Mouse (Mus musculus): ENCODE measurements around the gene Hmga1. TPM values are rescaled to one million over a fixed set of nuclear protein-coding genes. Genes with fewer than 3 reads are reported as not detected.

Hmga1 gene
- polyA plus RNA-seq, 1 experiment: 159 TPM

DNA sequence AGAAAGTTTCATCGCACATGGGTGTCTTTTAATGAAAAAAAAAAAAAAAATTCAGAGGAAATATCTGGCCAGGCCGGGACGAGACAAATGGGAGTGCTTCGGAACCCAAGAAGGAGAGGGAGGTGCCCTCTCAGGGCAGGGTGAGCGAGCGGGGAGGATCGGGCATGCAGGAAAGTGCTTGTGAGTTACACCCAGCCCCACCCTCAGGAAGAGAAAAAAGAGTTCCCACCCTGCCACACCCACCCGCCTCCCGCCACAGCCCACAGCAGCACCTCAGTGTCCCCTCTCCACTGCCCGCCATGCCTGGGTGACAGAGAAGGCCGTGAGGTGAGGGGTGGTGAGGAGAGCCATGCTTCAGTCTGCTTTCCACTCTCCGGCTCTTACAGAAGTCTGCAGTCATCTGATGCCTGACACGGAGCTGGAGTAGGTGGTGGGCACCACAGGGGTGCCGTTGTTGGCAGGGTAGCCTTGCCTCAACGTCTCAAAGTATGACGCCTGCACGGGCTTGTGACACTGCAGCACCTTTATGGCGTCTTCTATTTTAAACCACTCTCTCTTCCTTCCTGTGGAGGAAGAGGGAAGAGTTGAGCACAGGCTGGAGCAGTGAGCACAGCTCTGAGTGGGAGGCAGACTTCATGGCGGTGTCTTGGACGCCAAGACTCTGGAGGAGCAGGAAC, 24.2 kb downstream of the Hmga1 start:
- H3K27ac ChIP-seq (ENCODE audit: insufficient read depth, low read depth, low read length): no peak overlapping the region
- peaks cover 8% of the 10 kb centered on the region; the same call in 1 of the 2 replicates for H3K4me1 ChIP-seq (ENCODE audit: control insufficient read depth, insufficient read depth, low read length)
- TF ChIP-seq CTCF (IDR thresholded peaks at IDR 0.05; ENCODE audit: low read depth, low read length): no peak
- H3K4me3 ChIP-seq (ENCODE audit: insufficient read depth, low read length): no peak overlapping the region

DNA sequence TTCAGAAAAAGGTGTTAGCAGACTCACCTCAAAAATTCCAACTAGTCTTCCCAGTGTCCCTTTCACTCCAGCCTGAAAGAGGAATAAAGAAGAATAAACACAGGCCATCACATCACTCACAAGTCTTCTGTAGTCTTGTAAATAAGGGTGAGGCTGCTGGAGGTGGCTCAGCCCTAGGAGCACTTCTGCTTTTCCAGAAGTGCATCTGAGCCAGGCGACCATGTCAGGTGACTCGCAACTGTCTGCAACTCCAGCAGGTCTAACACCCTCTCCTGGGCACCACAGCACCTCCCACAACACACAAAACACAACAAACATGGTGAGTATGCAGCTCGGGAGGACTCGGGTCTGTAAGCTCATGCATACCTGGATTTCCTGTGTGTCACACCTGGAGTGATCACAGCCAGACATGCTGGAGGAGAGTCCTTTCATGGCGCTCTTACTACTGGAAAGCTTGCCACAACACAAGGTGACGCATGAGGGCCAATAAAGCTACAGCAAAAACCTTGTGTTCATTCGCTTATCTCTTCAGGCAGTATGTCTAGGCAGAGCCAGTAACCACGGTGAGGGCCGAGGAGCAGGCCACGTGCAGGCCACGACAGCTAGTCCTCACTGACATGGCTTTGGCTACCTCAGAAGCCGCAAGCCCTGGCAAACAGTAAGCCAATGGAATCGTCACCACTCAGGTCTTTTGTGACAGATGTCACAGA, 27.0 kb downstream of the Hmga1 start:
- no peak overlapping the region for H3K4me3 ChIP-seq (ENCODE audit: insufficient read depth, low read length)
- H3K27ac ChIP-seq (ENCODE audit: insufficient read depth, low read depth, low read length): no peak overlapping the region
- no peak for TF ChIP-seq POLR2A (IDR thresholded peaks at IDR 0.05; ENCODE audit: borderline replicate concordance, low read depth, low read length)
- TF ChIP-seq CTCF (IDR thresholded peaks at IDR 0.05; ENCODE audit: low read depth, low read length): no peak
- peaks cover 11% of the 10 kb centered on the region for H3K4me1 ChIP-seq (ENCODE audit: control insufficient read depth, insufficient read depth, low read length)

DNA sequence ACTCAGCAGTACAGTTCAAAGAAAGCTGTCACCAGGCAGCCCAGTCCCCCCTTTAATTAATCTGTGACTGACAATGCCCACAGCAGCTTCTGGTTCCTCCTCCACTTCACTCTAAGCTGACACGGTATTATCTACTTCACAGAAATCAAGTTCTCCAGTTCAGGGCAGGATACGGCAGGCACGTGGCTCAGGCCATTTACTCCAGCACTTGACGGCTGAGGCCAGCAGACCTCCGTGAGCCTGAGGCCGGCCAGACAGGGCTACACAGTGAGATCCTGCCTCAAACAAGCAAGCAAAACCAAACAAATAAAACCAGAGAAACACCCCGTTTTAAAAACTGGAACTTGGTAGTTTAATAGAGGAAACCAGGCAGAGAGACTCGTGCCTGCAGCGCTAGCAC, 30.4 kb downstream of the Hmga1 start:
- peaks cover 16% of the 10 kb centered on the region for H3K4me1 ChIP-seq (ENCODE audit: control insufficient read depth, insufficient read depth, low read length)
- no peak overlapping the region for H3K4me3 ChIP-seq (ENCODE audit: insufficient read depth, low read length)
- no peak overlapping the region for H3K27ac ChIP-seq (ENCODE audit: insufficient read depth, low read depth, low read length)
- TF ChIP-seq CTCF (IDR thresholded peaks at IDR 0.05; ENCODE audit: low read depth, low read length) (no peak), POLR2A (IDR thresholded peaks at IDR 0.05; ENCODE audit: borderline replicate concordance, low read depth, low read length) (no peak)

DNA sequence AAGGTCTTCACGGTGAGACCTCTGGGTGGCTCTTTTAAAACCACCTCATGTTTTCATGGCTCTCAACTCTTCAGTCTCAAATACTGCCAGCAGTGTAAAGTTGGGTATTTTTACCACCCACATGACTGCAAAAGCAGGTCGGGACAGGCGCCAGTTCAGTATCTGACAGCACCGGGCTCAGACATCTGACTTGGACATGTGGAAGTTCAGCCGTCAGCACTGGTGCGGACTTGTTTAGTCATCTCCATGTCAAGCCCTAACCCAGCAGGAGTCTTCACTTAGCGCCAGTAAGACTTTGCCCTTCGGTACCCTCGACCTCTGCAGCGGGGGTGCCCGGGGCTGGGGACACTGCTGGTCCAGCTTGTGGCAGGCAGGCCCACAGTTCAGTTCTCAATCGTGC, 31.0 kb downstream of the Hmga1 start:
- Histone ChIP-seq H3K4me3 (ENCODE audit: insufficient read depth, low read length) (no peak overlapping the region), H3K27ac (ENCODE audit: insufficient read depth, low read depth, low read length) (no peak overlapping the region), H3K4me1 (ENCODE audit: control insufficient read depth, insufficient read depth, low read length) (peaks cover 19% of the 10 kb centered on the region)
- no peak for TF ChIP-seq POLR2A (IDR thresholded peaks at IDR 0.05; ENCODE audit: borderline replicate concordance, low read depth, low read length)
- TF ChIP-seq CTCF (IDR thresholded peaks at IDR 0.05; ENCODE audit: low read depth, low read length): no peak

DNA sequence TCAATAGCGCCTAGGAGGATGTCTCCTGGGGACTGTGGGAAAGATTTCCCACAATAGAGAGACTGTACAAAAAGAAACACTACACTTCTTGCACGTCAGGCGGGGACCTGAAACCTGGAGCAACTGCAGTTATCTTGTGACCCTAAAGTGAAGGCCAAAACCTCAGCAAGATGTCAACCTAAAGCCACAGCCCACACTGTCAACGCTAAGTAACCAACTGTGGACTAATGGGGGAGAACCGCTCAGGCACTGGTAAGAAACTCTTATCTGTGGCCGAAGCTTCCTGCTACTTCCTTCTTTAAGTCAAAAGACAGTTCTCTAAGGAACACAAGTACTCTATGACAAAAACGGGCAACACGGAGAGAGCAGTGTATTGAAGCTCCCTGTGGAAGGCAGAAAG, 31.9 kb downstream of the Hmga1 start:
- Histone ChIP-seq H3K4me3 (ENCODE audit: insufficient read depth, low read length) (no peak overlapping the region), H3K27ac (ENCODE audit: insufficient read depth, low read depth, low read length) (no peak overlapping the region), H3K4me1 (ENCODE audit: control insufficient read depth, insufficient read depth, low read length) (peaks cover 19% of the 10 kb centered on the region)
- TF ChIP-seq POLR2A (IDR thresholded peaks at IDR 0.05; ENCODE audit: borderline replicate concordance, low read depth, low read length) (no peak), CTCF (IDR thresholded peaks at IDR 0.05; ENCODE audit: low read depth, low read length) (no peak)

GRCm38 (mm10) chr17:27591826-27592564, 35.7 kb downstream of the Hmga1 start:
- H3K4me3 ChIP-seq (ENCODE audit: insufficient read depth, low read length): no peak overlapping the region
- peaks cover 15% of the 10 kb centered on the region for H3K4me1 ChIP-seq (ENCODE audit: control insufficient read depth, insufficient read depth, low read length)
- H3K27ac ChIP-seq (ENCODE audit: insufficient read depth, low read depth, low read length): no peak overlapping the region
- TF ChIP-seq CTCF (IDR thresholded peaks at IDR 0.05; ENCODE audit: low read depth, low read length): no peak
- TF ChIP-seq POLR2A (IDR thresholded peaks at IDR 0.05; ENCODE audit: borderline replicate concordance, low read depth, low read length): no peak

DNA sequence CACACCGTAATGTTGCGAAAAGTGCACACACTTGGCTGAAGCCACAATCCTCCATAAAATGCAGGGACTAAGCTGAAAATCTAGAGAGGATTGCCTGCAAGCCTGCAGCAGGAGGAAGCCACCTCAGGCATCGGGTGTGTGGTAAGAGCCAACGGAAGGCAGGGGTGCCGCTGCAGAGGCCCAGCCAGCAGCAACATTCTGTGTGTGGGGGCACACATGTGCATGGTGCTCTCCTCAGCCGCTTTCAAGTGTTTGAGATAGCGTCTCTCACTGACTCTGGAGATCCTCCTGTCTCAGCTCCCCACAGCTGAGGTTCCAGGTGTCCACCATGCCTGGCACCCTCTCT, 36.2 kb downstream of the Hmga1 start:
- no peak overlapping the region for H3K27ac ChIP-seq (ENCODE audit: insufficient read depth, low read depth, low read length)
- no peak overlapping the region for H3K4me3 ChIP-seq (ENCODE audit: insufficient read depth, low read length)
- peaks cover 15% of the 10 kb centered on the region for H3K4me1 ChIP-seq (ENCODE audit: control insufficient read depth, insufficient read depth, low read length)
- TF ChIP-seq CTCF (IDR thresholded peaks at IDR 0.05; ENCODE audit: low read depth, low read length): no peak

GRCm38 (mm10) chr17:27595659-27596375, 39.5 kb downstream of the Hmga1 start:
- peaks cover 17% of the 10 kb centered on the region for H3K4me1 ChIP-seq (ENCODE audit: control insufficient read depth, insufficient read depth, low read length)
- no peak overlapping the region for H3K4me3 ChIP-seq (ENCODE audit: insufficient read depth, low read length)
- TF ChIP-seq POLR2A (IDR thresholded peaks at IDR 0.05; ENCODE audit: borderline replicate concordance, low read depth, low read length): no peak
- TF ChIP-seq CTCF (IDR thresholded peaks at IDR 0.05; ENCODE audit: low read depth, low read length): no peak
- no peak overlapping the region for H3K27ac ChIP-seq (ENCODE audit: insufficient read depth, low read depth, low read length)

DNA sequence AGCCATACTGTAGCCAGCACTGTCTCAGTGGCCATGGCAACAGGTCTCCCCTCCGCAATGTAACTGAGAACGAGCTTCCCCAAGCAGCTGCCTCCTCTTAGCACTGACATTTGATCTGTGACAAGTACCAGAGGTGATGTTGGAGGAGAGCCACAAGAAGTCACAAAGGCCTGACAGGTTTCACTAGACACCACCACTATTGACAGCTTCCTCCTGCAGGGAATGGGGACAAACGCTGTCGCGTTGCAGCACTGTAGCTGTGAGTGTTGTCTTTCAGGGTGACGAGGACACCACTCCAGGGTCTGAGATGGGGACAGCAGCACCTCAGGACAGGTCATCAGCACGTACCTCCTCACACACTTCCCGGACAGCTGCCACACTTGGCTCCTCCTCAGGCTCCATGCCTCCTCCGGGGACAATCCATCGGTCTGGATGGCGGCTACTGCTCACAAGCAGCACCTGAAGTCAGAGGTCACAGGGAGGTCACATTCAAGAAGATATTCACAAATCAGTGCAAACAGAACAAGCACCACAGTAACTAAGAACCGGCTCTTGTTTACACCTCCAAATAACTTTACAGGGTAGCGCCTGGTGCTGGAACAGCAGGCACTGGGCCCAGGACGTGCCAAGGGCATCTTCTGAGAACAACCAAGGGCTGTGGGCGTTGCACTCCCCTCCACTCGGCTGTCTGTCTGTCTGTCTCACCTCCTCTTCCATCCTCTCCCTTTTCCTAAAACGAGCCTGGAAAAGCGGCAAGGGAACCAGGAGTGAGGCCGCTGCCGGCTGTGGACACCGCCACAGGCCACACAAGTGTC, 40.3 kb downstream of the Hmga1 start:
- Histone ChIP-seq H3K4me3 (ENCODE audit: insufficient read depth, low read length) (no peak overlapping the region), H3K4me1 (ENCODE audit: control insufficient read depth, insufficient read depth, low read length) (peaks cover 20% of the 10 kb centered on the region), H3K27ac (ENCODE audit: insufficient read depth, low read depth, low read length) (no peak overlapping the region)
- TF ChIP-seq POLR2A (IDR thresholded peaks at IDR 0.05; ENCODE audit: borderline replicate concordance, low read depth, low read length) (no peak), CTCF (IDR thresholded peaks at IDR 0.05; ENCODE audit: low read depth, low read length) (no peak)
